Comparison of ENCODE assay signal across 26 mouse cellular contexts in genomic region chr12:108997249-108997648, GRCm38 (mm10).
"Had no signal": no experiment of that assay in that cellular context is flagged by ENCODE, and none has a peak within 500 bp of the region (broad histone marks: within the 10 kb centered on the region; RNA-seq: fewer than 3 reads in every experiment).

No protein-coding gene starts in this region.

- H3K27me3 ChIP-seq: heart, embryonic 15.5 days; hindbrain, embryonic 15.5 days had no signal

- ATAC-seq: hindbrain, postnatal 0 days; intestine, embryonic 16.5 days; liver, embryonic 12.5 days had no signal

- H3K4me2 ChIP-seq: heart, embryonic 11.5 days; heart, embryonic 13.5 days; heart, embryonic 15.5 days; hindbrain, embryonic 13.5 days; hindbrain, embryonic 15.5 days; kidney, embryonic 15.5 days; limb, embryonic 13.5 days; limb, embryonic 15.5 days; liver, embryonic 12.5 days had no signal

- DNase-seq: gastrocnemius, postnatal 14 days; gastrocnemius, postnatal 36 days; heart, adult 11 months; heart, adult 2 months; heart, postnatal 14 days; heart, postnatal 36 days; kidney, adult 11 months; kidney, adult 2 months; kidney, adult 9 months; kidney, postnatal 14 days; kidney, postnatal 36 days; layer of hippocampus, adult 9-11 months; layer of hippocampus, postnatal 36 days; left cerebral cortex, postnatal 4 days had no signal

- H3K4me1 ChIP-seq: heart, embryonic 13.5 days; liver, embryonic 12.5 days had no signal

- H3K9me3 ChIP-seq: heart, embryonic 13.5 days; heart, embryonic 15.5 days; hindbrain, embryonic 13.5 days; hindbrain, embryonic 15.5 days; kidney, embryonic 15.5 days; limb, embryonic 13.5 days; limb, embryonic 15.5 days; liver, embryonic 12.5 days had no signal

- H3K27ac ChIP-seq: heart, adult 2 months; heart, embryonic 13.5 days; heart, embryonic 15.5 days; hindbrain, embryonic 13.5 days; hindbrain, embryonic 15.5 days; hindbrain, postnatal 0 days; kidney, embryonic 15.5 days; kidney, postnatal 0 days; limb, embryonic 13.5 days; limb, embryonic 15.5 days; liver, embryonic 12.5 days had no signal

- H3K4me3 ChIP-seq: heart, adult 2 months; heart, embryonic 13.5 days; heart, embryonic 15.5 days; hindbrain, embryonic 13.5 days; hindbrain, embryonic 15.5 days; kidney, embryonic 15.5 days; limb, embryonic 13.5 days; limb, embryonic 15.5 days; liver, embryonic 12.5 days had no signal

- H3K36me3 ChIP-seq: heart, embryonic 13.5 days; heart, embryonic 15.5 days; hindbrain, embryonic 13.5 days; hindbrain, embryonic 15.5 days; kidney, embryonic 15.5 days; limb, embryonic 13.5 days; limb, embryonic 15.5 days; liver, embryonic 12.5 days had no signal

- H3K9ac ChIP-seq: heart, embryonic 13.5 days; heart, embryonic 15.5 days; hindbrain, embryonic 13.5 days; hindbrain, embryonic 15.5 days; kidney, embryonic 15.5 days; limb, embryonic 13.5 days; limb, embryonic 15.5 days; liver, embryonic 12.5 days had no signal
